Mouse (Mus musculus) cortical plate, adult 2 months (tissue): ENCODE measurements at regions not wholly inside any gene's neighbourhood (a gene's known extent, or its start where the extent isn't known, plus 50 kb on each side); places are given as distances from the start of the nearest gene placed in this dataset.

Experiments
- CTCF ChIP-seq: fragments of 200-500 bp; IDR thresholded peaks from 2 replicates; pipeline ENCODE4 v1.5.1; 2011; ENCODE audit warnings: mild to moderate bottlenecking, control low read depth, low read length; ENCODE audit not compliant: insufficient read depth; ENCODE audit errors: extremely low read depth
- POLR2A ChIP-seq: fragments of 200-500 bp; IDR thresholded peaks from 2 replicates; pipeline ENCODE4 v1.6.1; 2011; ENCODE audit warnings: mild to moderate bottlenecking, low read length, control low read depth; ENCODE audit not compliant: insufficient read depth; ENCODE audit errors: extremely low read depth

- TF ChIP-seq POLR2A (no peak), CTCF (no peak)
Measured at GRCm38 (mm10) chr12:50196339-50196738, 452.6 kb downstream of the Prkd1 start.
